Mouse (Mus musculus) cerebellum, adult 8-10 months (tissue): ENCODE data around the gene Tjp1.

ENCODE experiments used
- DNase-seq: peaks from one replicate; pipeline ENCODE4 v3.0.0; 2022

Gene Tjp1

GRCm38 (mm10) chr7:65384775-65385174, 142.8 kb downstream of the Tjp1 start:
- no peak for DNase-seq

GRCm38 (mm10) chr7:65382515-65383283, 144.9 kb downstream of the Tjp1 start:
- DNase-seq: no peak

GRCm38 (mm10) chr7:65381896-65382295, 145.7 kb downstream of the Tjp1 start:
- no peak for DNase-seq

- DNase-seq: no peak
Observed at GRCm38 (mm10) chr7:65380716-65381115, 146.9 kb downstream of the Tjp1 start.

GRCm38 (mm10) chr7:65378818-65379565, 148.6 kb downstream of the Tjp1 start:
- no peak for DNase-seq

- no peak for DNase-seq
Observed at GRCm38 (mm10) chr7:65377521-65377920, 150.1 kb downstream of the Tjp1 start.

GRCm38 (mm10) chr7:65375621-65376020, 152.0 kb downstream of the Tjp1 start:
- no peak for DNase-seq

- DNase-seq: no peak
Observed at GRCm38 (mm10) chr7:65375176-65375575, 152.4 kb downstream of the Tjp1 start.

GRCm38 (mm10) chr7:65373336-65373735, 154.2 kb downstream of the Tjp1 start:
- no peak for DNase-seq

GRCm38 (mm10) chr7:65371765-65372164, 155.8 kb downstream of the Tjp1 start:
- DNase-seq: no peak

GRCm38 (mm10) chr7:65370787-65371616, 156.6 kb downstream of the Tjp1 start:
- peak; percentile 56 for DNase-seq

GRCm38 (mm10) chr7:65370381-65370786, 157.2 kb downstream of the Tjp1 start:
- DNase-seq: no peak

- no peak for DNase-seq
Observed at GRCm38 (mm10) chr7:65369101-65369500, 158.5 kb downstream of the Tjp1 start.

GRCm38 (mm10) chr7:65367386-65368245, 160.0 kb downstream of the Tjp1 start:
- DNase-seq: no peak

- no peak for DNase-seq
Observed at GRCm38 (mm10) chr7:65366153-65366552, 161.4 kb downstream of the Tjp1 start.

- no peak for DNase-seq
Observed at GRCm38 (mm10) chr7:65365560-65365959, 162.0 kb downstream of the Tjp1 start.

- no peak for DNase-seq
Observed at GRCm38 (mm10) chr7:65360278-65360677, 167.3 kb downstream of the Tjp1 start.

GRCm38 (mm10) chr7:65359774-65360173, 167.8 kb downstream of the Tjp1 start:
- no peak for DNase-seq

- peak; percentile 15 for DNase-seq
Observed at GRCm38 (mm10) chr7:65357538-65357937, 170.0 kb downstream of the Tjp1 start.

- no peak for DNase-seq
Observed at GRCm38 (mm10) chr7:65356204-65356603, 171.4 kb downstream of the Tjp1 start.

GRCm38 (mm10) chr7:65354908-65355307, 172.7 kb downstream of the Tjp1 start:
- DNase-seq: no peak

GRCm38 (mm10) chr7:65350348-65351079, 177.1 kb downstream of the Tjp1 start:
- DNase-seq: no peak
